Mouse (Mus musculus) cerebellum, adult (tissue): ENCODE measurements around the gene Cd3eap.

ENCODE experiments used
- ATAC-seq: cut with Nextera tagmentation; 2 replicates; pipeline ENCODE4 v1.9.2; 2017; ENCODE audit warnings: mild to moderate bottlenecking, moderate library complexity, mixed read lengths; ENCODE audit not compliant: insufficient number of reproducible peaks, low FRiP score, low TSS enrichment

Cd3eap gene

DNA sequence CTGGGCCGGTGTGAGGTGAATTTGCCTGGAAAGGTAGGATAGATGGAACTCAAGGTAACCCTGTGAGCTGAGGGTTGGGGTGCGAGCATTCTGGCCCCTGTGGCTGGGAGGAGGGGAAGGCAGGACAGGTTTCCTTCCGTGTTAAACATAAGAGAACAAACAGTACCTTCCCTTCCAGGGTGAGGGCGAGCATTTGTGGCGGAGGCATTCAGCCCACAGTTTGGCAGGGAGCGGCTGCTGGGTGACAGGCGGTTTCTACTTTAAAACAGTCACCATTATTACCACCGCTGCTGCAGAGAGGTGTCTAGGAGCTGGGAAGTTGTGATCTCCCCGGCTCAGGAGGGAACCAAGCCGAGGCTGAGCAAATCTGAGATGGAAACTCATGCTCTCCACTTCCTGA lies 22.2 kb downstream of the Cd3eap start:
- no peak for ATAC-seq

DNA sequence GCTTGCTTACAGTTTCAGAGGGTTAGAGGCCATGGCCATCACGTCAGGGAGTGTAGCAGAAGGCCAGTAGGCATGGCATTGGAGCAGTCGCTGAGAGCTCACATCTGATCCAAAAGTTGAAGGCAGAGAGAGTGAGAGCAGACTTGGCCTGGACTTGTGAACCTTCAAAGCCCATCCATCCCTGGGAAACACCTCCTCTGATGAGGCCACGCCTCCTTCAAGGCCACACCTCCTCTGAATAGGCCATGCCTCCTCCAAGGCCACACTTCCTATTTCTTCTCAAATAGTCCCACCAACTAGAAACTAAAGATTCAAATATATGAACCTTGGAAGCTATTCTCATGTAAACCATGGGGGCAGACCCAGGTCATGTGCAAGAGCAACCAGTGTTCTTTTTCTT lies 23.7 kb downstream of the Cd3eap start:
- no peak for ATAC-seq

DNA sequence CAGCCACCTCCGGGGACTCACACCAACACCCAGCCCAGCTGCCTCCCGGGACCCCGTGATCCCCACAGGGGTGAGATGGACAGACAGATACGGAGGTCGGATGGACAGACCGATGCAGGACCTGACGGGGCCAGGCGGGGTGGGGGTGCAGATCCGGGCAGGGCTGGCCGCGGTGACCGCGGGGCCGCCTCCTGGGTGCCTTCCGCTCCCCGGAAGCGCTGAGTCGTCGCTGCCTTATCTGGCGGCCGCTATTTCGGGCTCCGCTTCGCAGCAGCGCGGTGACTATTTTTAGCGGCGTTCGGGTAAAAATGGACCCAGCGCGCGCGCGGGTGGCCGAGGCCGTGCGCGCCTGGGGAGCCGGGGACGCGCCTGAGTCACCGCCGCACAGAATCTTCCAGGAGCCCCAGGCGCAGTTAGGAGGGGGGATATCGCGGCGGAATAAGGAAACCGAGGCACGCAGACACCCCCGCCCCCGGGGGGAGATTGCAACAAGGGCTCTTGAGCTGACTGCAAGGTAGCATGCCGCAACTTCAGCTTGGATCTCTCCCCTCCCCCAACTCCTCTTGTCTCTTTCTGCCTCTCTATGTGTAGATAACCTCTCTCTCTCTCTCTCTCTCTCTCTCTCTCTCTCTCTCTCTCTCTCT lies 26.5 kb downstream of the Cd3eap start:
- ATAC-seq, result peak; percentile 75; the same call in 1 of the 2 replicates

DNA sequence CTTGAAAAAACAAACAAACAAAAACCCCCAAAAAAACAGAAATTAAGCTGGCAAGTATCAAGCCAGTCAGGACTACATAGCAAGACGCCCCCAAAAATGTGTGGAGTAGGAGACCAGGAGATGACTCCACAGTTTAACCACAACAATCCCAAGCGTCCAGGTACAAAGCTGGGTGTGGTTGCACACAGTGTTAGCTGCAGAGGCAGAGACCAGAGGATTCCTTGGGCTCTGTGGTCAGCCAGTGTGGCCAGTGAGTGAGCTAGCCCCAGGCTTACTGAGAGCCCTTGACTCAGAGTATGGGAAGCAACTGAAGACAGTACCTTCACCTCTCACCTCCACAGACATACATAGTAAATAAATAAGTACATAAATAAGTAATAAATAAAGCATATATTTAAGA lies 27.4 kb downstream of the Cd3eap start:
- no peak for ATAC-seq

DNA sequence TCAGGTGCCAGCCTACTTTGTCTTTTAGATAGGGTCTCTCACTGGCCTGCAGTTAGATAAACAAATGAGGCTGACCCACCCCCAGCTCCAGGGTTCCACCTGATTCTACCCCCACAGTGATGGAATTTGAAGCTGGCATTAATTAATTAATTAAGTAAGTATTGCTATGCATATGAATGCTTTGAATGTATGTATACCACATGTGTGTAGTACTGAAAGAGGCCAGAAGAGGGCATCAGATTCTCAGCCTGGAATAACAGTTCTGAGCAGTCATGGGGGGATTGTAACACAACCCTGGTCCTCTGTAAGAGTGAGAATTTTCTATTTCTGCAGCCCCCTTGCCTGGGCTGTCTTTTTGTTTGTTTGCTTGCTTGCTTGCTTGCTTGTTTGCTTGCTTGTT lies 30.9 kb downstream of the Cd3eap start:
- ATAC-seq, result no peak

DNA sequence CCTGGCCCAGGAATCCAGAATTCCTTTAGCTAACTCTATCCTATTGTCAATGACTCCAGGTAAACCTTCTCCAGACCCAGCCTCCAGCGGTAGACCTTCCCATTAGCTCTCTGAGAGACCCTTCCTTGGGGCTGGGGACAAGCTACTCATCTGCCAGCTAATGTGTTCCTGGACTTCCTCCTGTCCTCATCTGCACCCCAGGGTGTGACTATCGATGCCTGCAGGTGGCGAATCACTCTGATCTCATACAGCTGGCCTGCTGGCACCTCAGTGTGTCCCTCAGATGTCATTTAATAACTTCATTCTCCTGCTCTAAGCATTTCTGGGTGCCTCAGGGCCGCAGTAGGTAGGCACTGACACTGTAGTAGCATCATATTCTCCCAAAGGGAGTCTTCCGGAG lies 31.5 kb downstream of the Cd3eap start:
- ATAC-seq, result no peak

DNA sequence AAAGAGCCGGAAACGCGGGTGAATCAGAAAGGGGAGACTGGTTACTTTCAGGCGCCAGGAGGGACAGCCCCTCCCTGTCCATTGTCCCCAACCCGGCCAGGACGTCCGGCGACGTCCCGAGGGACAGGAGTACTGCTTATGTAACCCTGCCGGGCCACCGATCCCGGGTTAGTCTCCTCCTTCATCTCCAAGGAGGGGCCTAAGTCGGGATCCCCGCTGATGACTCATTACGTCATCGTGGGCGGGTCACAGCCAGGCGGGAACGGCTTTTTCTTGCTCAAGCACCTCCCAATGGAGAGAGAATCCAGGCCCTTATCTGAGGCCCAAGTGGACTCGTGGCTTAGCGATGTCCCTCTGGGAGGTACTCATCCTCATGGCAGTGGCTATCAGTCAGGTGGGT lies 32.2 kb downstream of the Cd3eap start:
- ATAC-seq, result peak; percentile 85

DNA sequence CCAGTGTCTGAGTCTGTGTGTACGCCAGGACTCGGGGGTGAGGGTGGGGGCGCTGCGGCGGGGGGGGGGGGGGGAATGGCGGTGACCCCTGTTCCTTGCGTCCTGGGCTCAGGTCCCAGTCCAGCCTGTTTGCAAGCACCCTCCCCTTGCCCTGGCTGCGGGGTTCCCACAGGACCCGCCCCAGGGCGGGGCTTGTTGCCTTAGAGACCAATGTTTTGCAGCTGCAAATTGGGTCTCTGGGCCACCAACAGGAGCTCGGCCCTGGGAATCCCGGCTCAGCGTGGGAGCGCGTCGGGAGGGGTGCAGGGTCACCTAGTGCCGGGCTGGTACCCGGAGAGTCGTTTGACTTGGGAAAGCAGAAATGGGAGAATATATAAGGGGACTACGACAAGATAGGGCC lies 32.9 kb downstream of the Cd3eap start:
- ATAC-seq, result peak; percentile 41; the same call in 1 of the 2 replicates

DNA sequence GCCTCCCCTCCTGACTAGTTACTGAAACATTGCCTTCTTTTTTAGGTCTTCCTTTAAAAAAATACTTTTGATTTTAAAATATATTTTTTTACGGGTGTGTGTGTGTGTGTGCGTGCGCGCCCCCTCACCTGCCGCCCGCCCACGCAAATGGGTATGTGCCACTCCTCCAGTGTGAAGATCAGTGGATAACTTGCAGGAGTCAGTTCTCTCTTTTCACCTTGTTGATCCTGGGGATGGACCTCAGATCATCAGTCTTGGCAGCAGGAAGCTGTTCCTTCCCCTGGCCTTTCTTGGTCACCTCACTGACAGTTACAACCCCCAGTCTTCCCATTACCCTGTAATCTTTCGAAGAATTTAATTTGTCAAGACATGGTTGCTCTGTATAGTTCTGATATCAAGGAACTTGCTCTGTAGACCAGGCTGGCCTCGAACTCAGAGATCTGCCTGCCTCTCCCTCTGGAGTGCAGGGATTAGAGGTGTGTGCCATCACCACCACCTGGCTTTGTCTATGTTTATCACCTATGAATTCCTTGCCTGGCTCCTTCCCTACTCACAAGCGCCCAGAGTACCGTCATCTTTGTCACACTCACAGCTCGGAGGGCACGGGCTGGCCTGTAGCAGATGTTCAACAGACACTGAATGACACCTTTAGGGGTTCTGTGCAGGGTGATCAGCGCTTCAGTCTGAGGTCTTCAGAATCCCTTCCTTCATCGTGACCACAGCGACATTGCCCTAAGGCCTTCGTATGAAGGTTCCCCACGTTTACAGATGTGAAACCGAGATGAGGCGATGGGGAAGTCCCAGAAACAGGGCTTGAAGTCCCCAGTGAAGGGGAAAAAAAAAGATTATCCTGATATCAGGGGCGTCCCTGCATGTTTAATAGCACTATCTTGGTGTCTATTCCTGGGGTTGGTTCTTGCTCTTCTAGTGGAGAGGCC lies 33.8 kb downstream of the Cd3eap start:
- ATAC-seq, result no peak

DNA sequence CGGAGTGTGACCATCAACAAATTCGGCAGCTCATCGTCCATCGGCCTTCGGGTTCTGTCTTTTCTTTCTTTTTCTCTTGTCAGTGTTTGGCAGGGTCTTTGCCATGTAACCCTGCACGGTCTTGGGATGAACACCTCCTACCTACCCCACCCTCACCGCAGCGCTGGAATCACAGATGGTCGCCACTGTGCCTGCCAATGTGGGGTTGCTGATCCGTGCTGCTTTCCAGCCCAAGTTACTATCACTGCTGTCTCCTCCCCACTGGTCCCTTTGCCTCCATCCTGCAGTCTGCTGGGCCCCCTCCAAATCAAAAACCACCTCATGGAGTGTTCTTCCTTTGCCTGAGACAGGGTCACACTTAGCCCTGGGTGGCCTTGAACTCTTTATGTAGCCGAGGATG lies 35.1 kb downstream of the Cd3eap start:
- ATAC-seq, result no peak

DNA sequence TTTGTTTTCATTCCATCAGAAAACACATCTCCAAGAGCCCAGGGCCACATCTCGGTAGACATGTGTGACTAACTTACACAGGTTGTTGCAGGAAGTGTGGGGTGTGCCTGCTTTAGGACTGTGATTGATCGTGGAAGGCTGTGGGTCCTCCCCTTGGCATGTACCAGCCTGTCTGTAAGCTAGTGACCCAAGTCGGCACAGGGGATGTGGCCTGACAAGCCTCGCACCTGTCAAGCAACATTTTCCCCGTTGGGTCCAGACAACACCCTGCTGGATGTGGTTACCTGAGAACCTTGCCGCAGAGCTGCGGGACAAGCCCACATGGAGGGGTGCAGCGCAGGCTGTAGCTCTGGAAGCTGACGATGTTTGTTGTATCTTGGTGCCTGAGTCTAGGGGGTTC lies 36.8 kb downstream of the Cd3eap start:
- no peak for ATAC-seq

DNA sequence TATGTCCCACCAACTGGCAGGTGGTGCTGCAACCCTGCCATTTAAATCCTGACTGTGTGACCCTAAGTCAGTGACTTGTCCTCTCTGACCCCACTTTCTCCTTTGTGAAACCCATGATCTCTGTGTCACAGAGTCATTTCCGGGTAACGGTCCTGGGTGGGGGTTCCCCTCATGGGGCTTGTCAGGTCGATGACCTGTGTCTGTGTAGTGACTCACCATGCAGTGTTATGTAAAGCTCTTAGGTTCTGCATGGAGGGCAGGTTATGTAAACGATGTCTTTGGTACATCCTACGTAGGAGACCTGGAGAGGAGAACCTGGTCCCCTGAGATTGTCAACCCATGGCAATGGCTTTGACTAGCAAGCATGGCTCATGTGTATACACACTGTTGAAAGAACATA lies 37.8 kb downstream of the Cd3eap start:
- no peak for ATAC-seq

DNA sequence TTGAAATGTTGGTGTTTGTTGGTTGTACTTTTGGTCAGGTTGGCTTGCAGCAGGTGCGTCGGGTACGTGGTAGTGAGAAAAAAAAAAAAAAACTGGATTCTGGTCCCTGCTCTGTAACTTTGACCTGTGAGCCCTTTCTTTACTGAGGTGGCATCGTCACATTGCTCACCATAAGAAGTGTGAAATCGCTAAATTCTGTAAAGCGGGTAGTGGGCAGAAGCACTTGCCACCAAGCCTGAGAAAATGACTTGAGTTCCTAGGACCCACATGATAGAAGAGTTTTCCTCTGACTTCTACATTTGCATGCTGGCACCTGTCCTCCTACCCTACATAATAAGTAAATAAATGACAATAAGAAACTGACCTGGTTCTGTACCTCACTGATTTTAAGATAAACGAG lies 38.6 kb downstream of the Cd3eap start:
- ATAC-seq, result no peak

DNA sequence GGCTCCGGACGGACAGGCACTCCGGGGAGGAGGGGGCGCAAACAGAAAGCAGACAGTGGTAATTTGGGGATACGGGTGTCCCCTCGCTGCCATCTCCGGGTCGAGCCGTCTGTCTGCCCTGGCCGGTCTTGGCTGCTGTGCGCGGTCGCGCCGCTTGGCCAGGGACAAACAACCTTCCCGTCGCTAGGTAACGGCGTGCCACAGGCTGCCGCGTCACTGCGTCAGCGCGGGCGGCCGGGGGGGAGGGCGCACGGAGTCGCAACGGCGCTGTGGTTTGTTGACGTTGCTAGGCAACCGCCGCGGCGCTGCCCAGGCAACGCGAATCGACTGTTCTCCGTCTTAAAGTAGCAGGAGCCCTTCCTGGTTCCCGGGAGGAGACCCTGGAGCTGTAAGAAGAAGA lies 39.4 kb downstream of the Cd3eap start:
- peak; percentile 95 for ATAC-seq

DNA sequence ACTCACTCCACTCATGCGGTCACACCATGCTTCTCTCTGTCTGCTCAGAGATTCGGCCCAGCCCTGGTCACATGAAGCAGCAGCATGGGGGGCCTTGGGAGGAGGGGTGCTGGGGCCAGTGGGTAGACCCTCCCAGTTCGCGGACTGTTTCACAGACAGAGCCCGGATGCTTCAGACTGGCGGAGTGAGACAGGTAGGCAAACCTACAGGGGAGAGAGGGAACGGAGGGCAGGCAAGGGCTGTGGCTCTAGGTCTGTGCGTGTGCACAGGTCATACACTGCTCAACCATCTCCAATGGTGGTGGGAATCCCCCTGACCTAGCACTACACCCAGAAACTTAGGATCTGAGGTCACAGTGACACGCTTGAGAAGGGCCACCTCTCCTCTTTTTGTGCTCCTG lies 39.8 kb downstream of the Cd3eap start:
- no peak for ATAC-seq

DNA sequence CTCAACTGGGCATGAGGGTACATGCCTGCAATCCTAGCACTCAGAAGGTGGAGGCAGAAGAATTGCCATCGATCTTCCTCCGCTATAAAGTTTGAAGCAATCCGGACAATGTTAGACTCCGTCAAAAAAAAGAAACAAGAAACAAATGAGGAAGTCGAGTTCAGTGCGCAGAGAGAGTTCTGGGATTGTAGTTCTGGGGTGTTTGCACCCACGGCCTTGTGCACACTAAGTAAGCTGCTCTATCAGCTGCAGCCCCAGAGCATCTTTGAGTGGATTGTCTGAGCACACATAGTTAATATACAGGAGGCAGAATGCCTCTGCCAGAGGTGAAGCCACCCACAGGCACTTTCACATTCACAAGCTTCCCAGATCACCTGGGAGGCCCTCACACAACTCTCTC lies 40.6 kb downstream of the Cd3eap start:
- no peak for ATAC-seq

DNA sequence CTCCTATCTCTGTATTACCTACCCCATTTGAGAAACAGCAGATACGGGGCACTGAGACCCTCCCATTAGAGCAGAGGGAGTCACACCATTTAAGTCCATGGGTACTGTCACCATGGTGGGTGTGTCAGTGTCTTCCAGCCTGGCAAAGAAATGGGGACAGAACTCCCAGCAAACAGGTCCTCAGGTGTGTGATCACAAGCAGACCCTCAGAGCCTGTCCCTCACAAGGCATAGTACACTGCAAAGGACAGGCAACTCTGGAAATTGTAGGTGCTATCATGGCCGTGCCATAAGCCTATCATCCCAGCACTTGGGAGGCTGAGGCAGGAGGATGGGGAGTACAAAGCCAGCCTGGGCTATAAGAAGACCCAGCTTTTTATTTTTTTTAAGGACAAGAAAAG lies 41.1 kb downstream of the Cd3eap start:
- ATAC-seq, result no peak

DNA sequence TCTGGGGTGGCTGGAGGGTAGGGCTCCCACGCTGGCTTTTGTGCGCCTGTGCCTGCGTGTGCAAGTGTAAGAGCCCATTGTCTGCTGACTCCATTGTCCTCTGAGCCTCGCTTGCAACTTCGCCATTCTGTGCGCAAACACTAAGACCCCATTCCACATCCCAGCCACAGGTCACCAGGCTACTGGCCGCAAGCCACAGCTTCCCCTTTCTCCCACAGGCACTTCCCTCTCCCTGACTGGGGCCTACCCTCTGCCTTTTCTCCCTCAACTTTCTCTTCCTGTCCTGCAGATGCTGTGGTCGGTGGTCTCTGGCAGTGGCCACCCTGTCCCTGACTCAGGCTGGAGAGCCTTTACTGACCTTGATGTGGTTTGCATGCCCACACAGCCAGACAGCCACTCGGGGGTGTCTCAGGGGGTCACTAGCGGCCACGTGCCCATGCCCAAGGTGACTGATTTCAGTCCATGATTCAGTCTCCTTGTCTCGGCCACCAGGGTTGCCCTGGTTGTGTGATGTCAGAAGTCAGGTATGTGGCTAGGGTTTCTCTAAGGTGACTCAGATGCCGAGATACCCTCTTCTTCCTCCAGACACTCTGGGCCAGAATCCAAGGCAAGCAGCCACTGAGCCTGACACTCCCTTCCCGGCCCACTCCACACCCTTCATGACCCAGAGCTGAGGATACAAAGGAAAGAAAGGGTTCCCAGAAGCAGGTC lies 42.7 kb downstream of the Cd3eap start:
- ATAC-seq, result no peak

DNA sequence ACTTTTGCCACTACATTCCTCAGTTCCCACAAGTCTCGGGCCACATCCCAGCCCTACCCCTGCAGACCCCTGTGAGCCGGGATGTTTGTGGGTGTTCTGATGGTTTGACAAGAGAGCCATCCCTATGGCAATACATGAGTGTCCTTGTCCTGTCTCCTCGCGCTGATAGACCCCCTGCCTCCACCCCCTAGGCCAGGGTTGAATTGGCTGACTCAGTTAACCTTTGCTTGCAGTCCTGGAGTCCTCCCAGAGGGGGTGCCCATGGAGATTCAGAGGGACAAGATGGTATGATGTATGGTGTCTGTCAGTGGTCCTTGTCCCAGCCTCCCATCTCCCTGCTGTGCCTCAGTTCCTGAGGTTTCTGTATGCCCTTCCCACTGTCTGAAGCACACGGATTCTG lies 45.2 kb downstream of the Cd3eap start:
- ATAC-seq, result no peak

DNA sequence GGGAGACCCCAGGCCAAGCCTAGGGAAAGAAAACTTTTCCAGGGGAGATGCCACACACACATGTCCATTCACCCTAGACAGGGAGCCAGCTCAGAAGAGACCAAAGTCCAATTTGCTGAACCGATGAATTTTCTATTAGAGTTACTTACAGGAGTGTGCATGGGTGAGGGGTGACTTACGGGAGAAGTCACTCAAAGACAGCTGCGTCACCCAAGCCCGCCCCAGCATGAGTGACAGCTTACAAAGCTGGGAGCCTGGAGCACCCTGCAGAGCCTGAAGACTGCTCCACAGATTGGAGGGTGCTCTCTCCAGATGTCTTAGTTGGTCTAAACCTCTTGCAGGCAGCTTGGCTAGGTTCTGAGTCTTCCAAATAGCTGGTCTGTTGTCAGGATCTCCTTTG lies 47.3 kb downstream of the Cd3eap start:
- ATAC-seq, result no peak
